Mouse (Mus musculus): ENCODE measurements at regions not wholly inside any gene's neighbourhood (a gene's known extent, or its start where the extent isn't known, plus 50 kb on each side); places are given as distances from the start of the nearest gene placed in this dataset.

DNA sequence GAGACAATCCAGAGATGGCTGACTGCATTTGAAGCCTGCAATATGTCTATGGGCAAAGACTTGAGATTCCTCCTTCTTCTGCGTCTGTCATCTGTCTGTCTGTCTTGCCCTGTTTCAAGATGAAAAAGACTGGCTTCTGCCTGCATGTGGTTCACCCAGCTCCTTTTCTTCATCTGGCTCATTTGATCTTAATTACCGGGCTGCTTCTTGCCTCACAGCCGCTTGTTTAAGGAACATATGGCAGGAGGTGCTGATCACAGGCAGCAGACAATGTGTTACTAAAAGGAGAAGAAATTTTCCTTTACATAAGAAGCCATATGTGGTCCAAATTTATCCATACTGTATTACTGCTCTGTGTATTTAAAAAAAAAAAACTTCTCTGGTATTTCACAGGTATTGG is 147.0 kb upstream of the Pter start:
- DNase-seq (ENCODE audit: low read depth, low spot score), result no peak
- in situ Hi-C loops (cut with MboI; ENCODE audit: low sequenced_read_pairs in 2 of 2, unreplicated experiment in 2 of 2), result no loop called here

DNA sequence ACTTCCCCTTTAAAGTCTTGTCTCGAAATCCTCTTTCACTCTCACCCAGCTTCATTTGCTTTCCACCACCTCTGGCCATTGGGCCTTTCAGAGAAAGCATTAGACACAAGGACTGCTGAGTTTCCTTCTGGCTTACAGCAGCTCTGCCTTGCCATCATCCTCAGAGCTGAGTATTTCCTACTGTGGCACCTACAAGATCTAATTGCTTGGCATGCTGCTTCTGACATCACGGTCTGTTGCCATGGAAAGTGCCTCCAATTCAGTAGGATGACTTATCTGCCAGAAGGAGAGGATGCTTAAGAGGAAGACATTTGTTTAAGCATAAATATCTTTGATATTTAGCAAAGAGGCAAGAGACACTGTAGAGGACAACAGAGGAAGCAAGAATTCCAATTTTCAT is 146.1 kb upstream of the Pter start:
- DNase-seq (ENCODE audit: low read depth, low spot score), result no peak
- Histone ChIP-seq H3K4me3 (ENCODE audit: insufficient read depth in 1 of 2, low read depth in 1 of 2, low read length in 2 of 2, poor library complexity in 1 of 2, severe bottlenecking in 1 of 2) (no peak overlapping the region), H3K36me3 (ENCODE audit: control insufficient read depth, insufficient read depth, low read length, poor library complexity, severe bottlenecking) (no peaks in the 10 kb centered on the region), H3K9me3 (ENCODE audit: control insufficient read depth, insufficient read depth, low read depth, low read length) (no peaks in the 10 kb centered on the region), H3K4me1 (ENCODE audit: control insufficient read depth in 2 of 2, insufficient read depth in 2 of 2, low read length in 2 of 2, poor library complexity in 1 of 2) (no peaks in the 10 kb centered on the region), H3K9ac (ENCODE audit: insufficient read depth, low read depth, low read length, poor library complexity, severe bottlenecking) (no peak overlapping the region), H3K27ac (ENCODE audit: insufficient read depth, low read depth, low read length, poor library complexity, severe bottlenecking) (no peak overlapping the region)
- TF ChIP-seq CHD2 (IDR thresholded peaks at IDR 0.05; ENCODE audit: low read depth, low read length) (no peak), HCFC1 (IDR thresholded peaks at IDR 0.05; ENCODE audit: borderline replicate concordance, insufficient read depth, low read length) (no peak), ZC3H11A (IDR thresholded peaks at IDR 0.05; ENCODE audit: borderline replicate concordance, low read depth, low read length) (no peak), ZNF384 (IDR thresholded peaks at IDR 0.05; ENCODE audit: low read depth, low read length) (no peak), MAFK (IDR thresholded peaks at IDR 0.05; ENCODE audit: insufficient read depth, low read depth, low read length) (no peak)
- in situ Hi-C loops (cut with MboI; ENCODE audit: low sequenced_read_pairs in 2 of 2, unreplicated experiment in 2 of 2), result no loop called here

More for the DNA sequence above, 147.0 kb upstream of the Pter start:
- Histone ChIP-seq H3K9me3 (ENCODE audit: control insufficient read depth, insufficient read depth, low read depth, low read length) (no peaks in the 10 kb centered on the region), H3K4me1 (ENCODE audit: control insufficient read depth in 2 of 2, insufficient read depth in 2 of 2, low read length in 2 of 2, poor library complexity in 1 of 2) (no peaks in the 10 kb centered on the region), H3K4me3 (ENCODE audit: insufficient read depth in 1 of 2, low read depth in 1 of 2, low read length in 2 of 2, poor library complexity in 1 of 2, severe bottlenecking in 1 of 2) (no peak overlapping the region), H3K27ac (ENCODE audit: insufficient read depth, low read depth, low read length, poor library complexity, severe bottlenecking) (no peak overlapping the region), H3K36me3 (ENCODE audit: control insufficient read depth, insufficient read depth, low read length, poor library complexity, severe bottlenecking) (no peaks in the 10 kb centered on the region), H3K9ac (ENCODE audit: insufficient read depth, low read depth, low read length, poor library complexity, severe bottlenecking) (no peak overlapping the region)
- TF ChIP-seq MAFK (IDR thresholded peaks at IDR 0.05; ENCODE audit: insufficient read depth, low read depth, low read length), result no peak
- no peak for TF ChIP-seq HCFC1 (IDR thresholded peaks at IDR 0.05; ENCODE audit: borderline replicate concordance, insufficient read depth, low read length)

DNA sequence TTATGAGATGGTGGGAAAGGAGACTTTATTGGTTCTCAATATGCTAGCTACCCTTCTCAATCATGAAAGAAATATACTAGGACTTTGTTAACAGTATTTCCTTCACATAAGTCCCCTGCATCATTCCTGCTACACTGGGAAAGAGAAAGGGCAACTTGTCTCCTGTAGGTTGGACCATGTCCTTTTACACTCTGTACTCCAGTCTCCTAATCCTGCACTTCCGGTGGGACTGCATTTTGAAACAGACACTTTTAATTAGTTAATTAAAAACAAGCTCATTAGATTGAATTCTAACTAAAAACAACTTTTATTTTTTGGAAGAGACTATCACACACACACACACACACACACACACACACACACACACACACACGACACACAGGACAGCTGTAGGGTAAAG is 131.2 kb upstream of the Pter start:
- in situ Hi-C loops (cut with MboI; ENCODE audit: low sequenced_read_pairs in 2 of 2, unreplicated experiment in 2 of 2), result no loop called here
- TF ChIP-seq ZNF384 (IDR thresholded peaks at IDR 0.05; ENCODE audit: low read depth, low read length) (no peak), HCFC1 (IDR thresholded peaks at IDR 0.05; ENCODE audit: borderline replicate concordance, insufficient read depth, low read length) (no peak), CHD2 (IDR thresholded peaks at IDR 0.05; ENCODE audit: low read depth, low read length) (no peak), MAFK (IDR thresholded peaks at IDR 0.05; ENCODE audit: insufficient read depth, low read depth, low read length) (no peak), ZC3H11A (IDR thresholded peaks at IDR 0.05; ENCODE audit: borderline replicate concordance, low read depth, low read length) (no peak)
- Histone ChIP-seq H3K4me3 (ENCODE audit: insufficient read depth in 1 of 2, low read depth in 1 of 2, low read length in 2 of 2, poor library complexity in 1 of 2, severe bottlenecking in 1 of 2) (no peak overlapping the region), H3K27ac (ENCODE audit: insufficient read depth, low read depth, low read length, poor library complexity, severe bottlenecking) (no peak overlapping the region), H3K36me3 (ENCODE audit: control insufficient read depth, insufficient read depth, low read length, poor library complexity, severe bottlenecking) (no peaks in the 10 kb centered on the region), H3K9ac (ENCODE audit: insufficient read depth, low read depth, low read length, poor library complexity, severe bottlenecking) (no peak overlapping the region), H3K9me3 (ENCODE audit: control insufficient read depth, insufficient read depth, low read depth, low read length) (no peaks in the 10 kb centered on the region), H3K4me1 (ENCODE audit: control insufficient read depth in 2 of 2, insufficient read depth in 2 of 2, low read length in 2 of 2, poor library complexity in 1 of 2) (no peaks in the 10 kb centered on the region)
- DNase-seq (ENCODE audit: low read depth, low spot score), result no peak

DNA sequence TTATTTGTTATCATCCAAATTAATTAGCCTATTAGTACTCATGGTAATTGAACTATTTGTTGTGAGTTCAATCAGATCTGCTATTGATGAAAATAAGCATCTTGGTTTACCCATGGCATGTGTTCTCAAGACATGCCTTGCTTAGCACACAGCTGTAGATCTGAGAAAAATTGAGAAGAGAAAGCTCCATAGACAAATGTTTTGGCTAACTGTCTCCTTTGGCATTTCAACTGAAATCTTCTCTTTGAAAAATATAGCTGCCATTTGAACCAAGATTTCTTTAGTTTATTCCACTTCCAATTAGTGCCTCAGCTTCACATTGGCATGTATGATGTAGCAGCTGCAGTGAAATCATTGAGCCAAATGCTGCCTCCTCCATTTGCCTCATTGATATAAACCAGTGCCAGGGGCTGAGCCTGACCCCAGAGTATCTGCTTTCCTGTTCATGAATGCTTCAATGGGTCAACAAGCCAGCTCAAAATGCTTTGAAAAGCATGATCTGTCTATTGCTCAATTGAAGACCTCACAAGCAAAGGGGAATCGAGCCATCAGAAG is 126.1 kb upstream of the Pter start:
- no peak for DNase-seq (ENCODE audit: low read depth, low spot score)
- Histone ChIP-seq H3K27ac (ENCODE audit: insufficient read depth, low read depth, low read length, poor library complexity, severe bottlenecking) (no peak overlapping the region), H3K9ac (ENCODE audit: insufficient read depth, low read depth, low read length, poor library complexity, severe bottlenecking) (no peak overlapping the region), H3K4me1 (ENCODE audit: control insufficient read depth in 2 of 2, insufficient read depth in 2 of 2, low read length in 2 of 2, poor library complexity in 1 of 2) (no peaks in the 10 kb centered on the region), H3K9me3 (ENCODE audit: control insufficient read depth, insufficient read depth, low read depth, low read length) (no peaks in the 10 kb centered on the region), H3K36me3 (ENCODE audit: control insufficient read depth, insufficient read depth, low read length, poor library complexity, severe bottlenecking) (no peaks in the 10 kb centered on the region), H3K4me3 (ENCODE audit: insufficient read depth in 1 of 2, low read depth in 1 of 2, low read length in 2 of 2, poor library complexity in 1 of 2, severe bottlenecking in 1 of 2) (no peak overlapping the region)
- TF ChIP-seq MAFK (IDR thresholded peaks at IDR 0.05; ENCODE audit: insufficient read depth, low read depth, low read length) (no peak), HCFC1 (IDR thresholded peaks at IDR 0.05; ENCODE audit: borderline replicate concordance, insufficient read depth, low read length) (no peak), ZC3H11A (IDR thresholded peaks at IDR 0.05; ENCODE audit: borderline replicate concordance, low read depth, low read length) (no peak), CHD2 (IDR thresholded peaks at IDR 0.05; ENCODE audit: low read depth, low read length) (no peak)
- in situ Hi-C loops (cut with MboI; ENCODE audit: low sequenced_read_pairs in 2 of 2, unreplicated experiment in 2 of 2), result no loop called here

Measured in ES-E14 (cell line).